Mouse (Mus musculus) heart, postnatal 14 days (tissue): ENCODE measurements around the gene Foxf1. TPM values are rescaled to one million over a fixed set of nuclear protein-coding genes. Genes with fewer than 3 reads are reported as not detected.

Source experiments
- DNase-seq, 2 experiments: peaks; one replicate each; pipeline ENCODE4 v3.0.0; 2021 to 2022
- intact Hi-C: fragments of 180-260 bp; cut with DNase I; formaldehyde crosslinking; loops from one replicate; pipeline ENCODE4 v1.15.1; 2025
- total RNA-seq, 2 experiments: library from RNA; stranded (reverse); gene quantifications; 2 replicates each; pipeline ENCODE4 v1.2.3; 2021

Foxf1 gene
- total RNA-seq, 2 experiments from 2014 or later, result 0.17 to 0.22 TPM

DNA sequence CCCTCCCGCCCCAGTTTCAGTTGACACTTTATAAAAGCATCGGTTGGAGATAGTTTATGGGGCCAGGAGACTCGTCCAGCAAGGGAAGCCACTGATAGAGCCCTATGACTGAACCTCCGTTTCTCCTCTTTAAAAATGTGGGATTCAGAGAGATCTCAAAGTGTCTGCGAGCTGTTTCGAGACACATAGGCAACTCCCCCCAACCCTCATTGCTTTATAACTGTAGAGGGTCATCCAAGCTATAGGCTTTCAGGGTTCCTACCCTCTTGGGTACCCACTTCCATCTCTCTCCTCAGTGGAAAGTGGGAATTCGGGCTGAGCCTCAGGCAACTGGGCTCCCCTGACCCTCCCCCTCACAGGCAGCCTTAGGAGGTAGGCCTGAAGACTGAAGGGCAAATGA lies 2.8 kb upstream of the Foxf1 start:
- no peak for DNase-seq
- intact Hi-C loops, result no loop called here

DNA sequence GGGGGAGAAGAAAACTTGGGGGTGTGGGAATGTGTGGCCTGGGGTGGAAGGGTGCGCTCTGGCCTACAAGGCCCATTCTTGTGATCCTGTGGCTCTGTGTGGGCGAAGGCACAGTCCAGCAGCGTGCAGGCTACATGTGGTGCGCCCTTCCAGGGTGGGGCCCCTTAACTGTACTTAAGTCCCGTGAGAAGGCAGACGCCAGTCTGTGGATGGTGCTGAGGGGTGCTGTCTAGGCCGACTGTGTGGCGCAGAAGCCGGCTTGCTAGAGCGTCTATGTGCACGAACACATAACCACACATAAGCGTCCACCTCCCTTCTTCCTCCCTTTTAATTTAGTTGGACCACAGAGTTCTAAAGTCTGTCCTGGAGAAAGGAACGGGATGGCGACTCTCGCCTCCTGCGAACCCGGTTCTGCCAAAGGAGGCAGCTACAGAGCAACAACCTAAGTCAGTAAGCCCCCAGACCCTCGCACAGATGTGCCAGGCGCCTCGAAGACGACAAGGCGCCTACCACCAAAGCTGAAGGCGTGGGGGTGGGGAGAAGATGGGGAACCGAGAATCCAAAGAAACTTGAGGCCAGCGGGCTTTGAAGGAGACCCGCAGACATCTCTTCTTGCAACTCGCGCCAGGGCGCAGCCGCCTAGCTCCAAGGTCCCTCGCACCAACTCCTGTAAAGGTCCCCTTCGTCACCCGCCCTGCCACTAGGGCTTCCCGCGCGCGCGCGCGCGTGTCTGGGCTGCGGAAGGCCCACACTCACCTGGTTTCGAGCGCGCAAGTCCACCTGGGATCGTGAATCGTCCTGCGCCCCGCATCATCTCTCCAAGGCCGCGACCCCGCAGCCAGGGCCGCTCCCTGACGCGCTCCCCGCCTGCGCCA lies 1.7 kb upstream of the Foxf1 start:
- DNase-seq, result no peak
- intact Hi-C loops, result no loop called here

DNA sequence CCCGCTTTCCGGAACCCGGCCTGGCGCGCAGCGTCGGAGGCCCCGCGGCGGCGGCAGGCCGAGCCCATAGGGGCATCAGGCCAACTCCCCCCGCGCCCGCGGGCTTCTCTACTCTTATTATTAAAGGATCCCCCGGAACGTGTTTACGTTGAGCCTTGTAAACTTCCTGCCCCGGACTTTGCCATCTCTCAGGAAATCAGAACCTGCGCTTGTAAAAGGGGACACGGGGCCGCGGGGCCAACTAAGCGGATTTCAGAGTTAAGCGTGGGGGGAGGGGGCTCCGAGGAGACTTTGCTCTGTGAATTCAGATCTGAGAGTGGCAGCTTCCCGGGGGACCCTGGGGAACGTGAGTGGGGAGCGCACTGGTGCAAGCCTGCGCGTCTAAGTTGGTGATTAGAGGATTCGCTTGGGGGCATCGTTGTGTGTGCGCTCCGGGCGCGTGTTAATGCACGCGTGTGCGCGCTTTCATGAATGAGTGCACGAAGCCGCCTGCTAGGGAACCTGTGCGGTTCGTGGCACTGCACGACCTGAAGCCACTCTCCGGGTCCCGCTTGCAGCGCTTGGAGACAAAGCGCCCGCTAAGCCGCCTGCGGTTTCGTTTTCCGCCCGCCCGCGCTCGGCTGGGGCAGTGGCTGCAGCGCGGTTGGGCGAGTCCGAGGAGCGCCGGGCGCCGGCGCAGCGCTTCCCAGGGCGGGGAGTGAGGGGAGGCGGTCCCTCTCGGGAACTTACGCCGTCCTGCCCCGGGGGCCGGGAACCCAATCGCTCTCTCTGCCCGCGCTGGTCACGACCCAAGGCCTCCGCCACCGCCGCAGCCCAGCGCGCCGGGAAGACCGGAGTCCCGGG lies 872 bp upstream of the Foxf1 start:
- intact Hi-C loops, result no loop called here
- peak; percentile 80 to 83 for DNase-seq

DNA sequence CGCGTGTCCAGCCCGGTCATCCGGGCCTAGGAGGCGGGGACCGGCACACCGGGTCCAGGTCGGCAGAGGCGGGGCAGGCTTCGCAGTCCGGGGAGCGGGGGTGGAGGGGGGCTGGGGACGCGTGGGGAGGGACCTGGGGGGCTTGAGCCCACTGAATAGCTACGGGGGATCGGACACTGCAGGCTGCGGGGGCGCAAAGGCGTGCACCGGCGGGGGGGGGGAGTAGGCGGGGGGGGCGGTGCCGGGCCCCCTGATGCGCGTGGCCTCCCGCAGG lies 313 bp upstream of the Foxf1 start:
- intact Hi-C loops, result no loop called here
- DNase-seq, result no peak

DNA sequence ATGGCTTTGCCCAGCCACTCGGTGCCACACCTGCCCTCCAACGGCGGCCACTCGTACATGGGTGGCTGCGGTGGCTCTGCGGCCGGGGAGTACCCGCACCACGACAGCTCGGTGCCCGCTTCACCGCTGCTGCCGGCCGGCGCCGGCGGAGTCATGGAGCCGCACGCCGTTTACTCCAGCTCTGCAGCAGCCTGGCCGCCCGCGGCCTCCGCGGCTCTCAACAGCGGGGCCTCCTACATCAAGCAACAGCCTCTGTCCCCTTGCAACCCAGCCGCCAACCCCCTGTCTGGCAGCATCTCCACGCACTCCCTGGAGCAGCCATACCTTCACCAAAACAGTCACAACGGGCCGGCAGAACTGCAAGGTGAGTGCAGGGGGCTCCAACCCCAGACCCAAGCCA lies 825 bp downstream of the Foxf1 start:
- intact Hi-C loops, result no loop called here
- no peak for DNase-seq

DNA sequence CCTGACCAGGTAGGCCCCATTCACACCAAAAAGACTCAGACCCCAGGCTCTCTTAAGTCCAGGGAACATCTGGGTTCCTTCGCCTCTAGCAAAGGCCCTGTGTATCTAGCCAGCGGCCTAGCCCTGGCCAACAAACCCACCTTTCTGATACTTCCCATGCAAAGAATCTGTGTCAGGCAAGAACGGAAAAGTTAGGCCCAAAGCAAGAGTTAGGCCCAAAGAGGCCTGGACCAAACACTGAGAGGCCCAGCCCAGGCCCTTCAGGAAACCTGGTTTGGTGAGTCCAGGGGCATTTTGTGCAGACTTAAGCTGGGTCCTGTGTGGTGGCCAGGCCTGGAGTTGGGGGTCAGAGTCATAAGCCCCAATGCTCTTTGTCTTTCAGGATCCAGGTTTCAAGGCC lies 1.4 kb downstream of the Foxf1 start:
- DNase-seq, result no peak
- intact Hi-C loops, result no loop called here

DNA sequence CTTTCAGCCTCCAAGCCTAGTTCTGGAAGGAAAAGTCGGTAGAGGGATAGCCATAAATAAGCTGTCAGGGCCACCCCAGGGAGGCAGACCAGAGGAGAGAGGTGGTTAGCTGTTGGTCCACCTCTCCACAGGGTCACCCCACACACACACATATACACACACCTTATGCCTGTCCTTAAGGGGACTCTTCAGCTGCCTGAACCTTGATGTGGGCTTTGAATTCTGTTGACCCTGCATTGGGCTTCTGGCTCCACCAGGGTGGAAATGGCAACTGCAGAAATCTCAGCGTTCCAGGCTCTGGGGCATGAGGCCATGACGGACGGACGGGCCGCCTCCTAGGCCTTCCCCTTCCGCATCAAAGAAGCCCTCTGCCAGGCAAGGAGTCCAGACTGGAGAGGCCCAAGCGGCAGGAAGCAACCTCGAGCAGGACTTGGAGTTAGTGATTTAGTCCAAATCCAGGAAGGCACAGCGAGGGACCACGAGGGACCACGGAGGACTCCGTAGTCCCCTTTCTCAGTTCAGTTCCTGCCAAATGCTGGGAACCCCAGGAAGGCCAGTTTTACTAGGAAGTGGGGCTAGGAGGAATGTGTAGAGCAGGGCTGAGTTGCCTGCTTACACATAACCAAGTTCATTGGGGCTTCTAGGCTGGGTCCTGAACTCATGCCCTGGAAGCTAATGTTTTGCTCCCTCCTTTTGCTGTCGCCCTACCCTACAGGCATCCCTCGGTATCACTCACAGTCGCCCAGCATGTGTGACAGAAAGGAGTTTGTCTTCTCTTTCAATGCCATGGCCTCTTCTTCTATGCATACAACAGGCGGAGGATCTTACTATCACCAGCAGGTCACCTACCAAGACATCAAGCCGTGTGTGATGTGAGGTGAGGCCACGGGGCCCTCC lies 2.1 kb downstream of the Foxf1 start:
- no peak for DNase-seq
- intact Hi-C loops, result no loop called here

DNA sequence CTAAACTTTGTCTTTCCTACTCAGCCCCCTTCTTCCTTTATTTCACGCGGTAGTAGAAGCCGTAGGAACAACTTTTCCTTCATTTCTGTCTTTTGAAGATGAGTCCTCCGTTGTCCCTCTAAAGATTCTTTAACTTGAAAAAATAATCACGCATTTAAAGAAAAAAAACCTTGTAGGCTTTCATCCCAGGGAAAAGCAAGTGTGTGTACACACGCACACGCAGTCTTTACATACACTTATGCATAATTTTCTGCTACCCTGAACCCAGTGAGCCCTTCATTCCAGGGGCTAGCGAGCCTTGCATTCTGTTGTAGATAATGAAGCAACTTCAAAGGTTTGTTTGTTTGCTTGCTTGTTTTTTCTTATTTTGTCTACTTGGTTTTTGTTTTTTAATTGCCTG lies 4.1 kb downstream of the Foxf1 start:
- intact Hi-C loops, result no loop called here
- DNase-seq, result no peak

DNA sequence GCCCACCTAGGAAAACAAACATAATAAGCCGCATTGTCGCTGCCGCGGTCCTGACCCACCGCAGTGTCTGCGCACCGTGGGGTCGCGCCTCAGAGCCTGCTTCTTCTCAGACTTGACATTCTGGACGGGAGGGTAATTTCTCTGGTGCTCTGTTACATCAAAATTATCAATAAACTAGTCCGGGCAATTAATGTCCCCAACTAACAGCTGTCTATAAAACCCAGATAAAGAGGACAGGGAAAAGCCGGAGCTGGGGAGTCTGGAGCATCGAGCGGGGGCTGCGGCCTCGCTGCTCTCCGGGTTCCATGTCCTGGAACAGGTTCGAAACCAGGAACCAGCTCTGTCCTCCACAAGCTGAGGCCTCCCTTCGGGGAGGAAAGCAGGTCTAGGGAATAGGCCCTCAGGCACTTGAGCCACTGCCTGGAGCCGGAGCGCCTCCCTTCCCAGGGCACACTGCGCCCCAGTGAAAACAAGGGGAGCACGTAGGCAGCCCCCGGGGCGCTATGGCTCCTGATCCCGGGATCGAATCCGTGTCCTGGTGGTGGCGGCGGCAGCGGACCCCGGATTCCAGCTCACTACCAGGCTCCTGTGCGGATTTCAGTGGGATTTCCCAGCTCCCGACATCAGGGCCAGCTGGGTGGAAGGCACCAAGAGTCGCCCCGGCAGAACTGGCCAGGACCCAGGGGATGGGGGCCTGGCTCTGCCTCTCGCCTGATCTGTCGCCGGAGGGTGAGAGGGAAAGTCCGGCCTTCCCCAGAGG lies 4.9 kb downstream of the Foxf1 start:
- intact Hi-C loops, result no loop called here

DNA sequence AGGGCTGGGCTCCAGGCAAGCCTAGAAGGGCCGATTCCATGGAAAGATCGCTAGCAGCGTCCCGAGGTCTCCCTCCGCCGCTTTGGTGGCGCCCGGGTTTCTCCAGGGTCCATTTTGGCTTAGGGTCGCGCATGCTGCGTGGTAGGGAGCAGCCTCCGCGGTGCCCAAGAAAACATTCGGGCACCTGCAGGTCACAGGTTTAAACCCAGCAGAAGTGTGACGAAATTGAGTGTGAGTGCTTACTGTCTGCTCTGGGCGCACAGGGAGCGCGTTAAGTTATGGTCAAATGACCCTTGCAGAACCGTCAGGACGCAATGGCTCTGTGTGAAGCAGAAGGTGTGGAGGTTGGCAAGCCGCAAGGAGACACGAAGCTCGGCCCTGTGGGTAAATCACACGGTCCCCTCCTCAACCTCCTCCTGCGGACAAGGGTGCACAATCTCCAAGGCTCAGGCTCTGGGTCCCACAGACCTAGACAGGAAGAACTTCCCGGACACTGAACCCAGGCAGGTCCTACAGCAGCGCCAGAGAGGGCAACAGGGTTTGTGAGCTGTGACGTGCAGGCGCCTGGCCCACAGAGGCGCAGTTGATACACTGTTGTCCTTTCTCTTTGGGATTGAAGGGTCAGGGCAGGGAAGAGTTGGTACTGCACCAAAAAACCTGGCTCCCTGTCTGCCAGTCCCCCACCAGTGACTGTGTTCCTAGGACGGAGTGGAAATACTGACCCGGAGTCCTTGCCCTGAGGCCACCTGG lies 5.6 kb downstream of the Foxf1 start:
- intact Hi-C loops, result loop anchor here (5.0 kb wide), 2 partner anchors 193 to 408 kb away; no protein-coding TSS in a partner anchor
- no peak for DNase-seq

More for the DNA sequence above, 4.9 kb downstream of the Foxf1 start:
- DNase-seq, result no peak

DNA sequence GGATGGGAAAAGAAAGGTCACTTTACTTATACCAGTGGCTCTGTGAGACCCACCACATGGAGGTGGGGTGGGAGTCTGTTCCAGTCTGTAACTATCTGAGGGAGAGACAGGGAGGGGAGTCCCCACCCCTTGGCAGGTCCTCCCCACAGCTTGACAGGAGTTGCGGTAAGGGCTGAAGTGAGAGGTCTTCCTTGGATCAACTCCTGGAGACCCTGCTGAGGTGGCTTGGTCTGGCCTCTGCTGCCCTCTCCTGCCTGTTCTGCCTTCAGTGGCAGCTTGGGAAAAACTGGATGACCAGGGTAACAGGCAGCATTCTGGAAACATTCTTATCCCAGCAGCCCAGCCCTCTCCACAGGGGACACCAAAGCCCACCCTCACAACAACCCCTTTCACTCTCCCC lies 6.5 kb downstream of the Foxf1 start:
- no peak for DNase-seq
- intact Hi-C loops, result loop anchor here (5.0 kb wide), 2 partner anchors 193 to 408 kb away; no protein-coding TSS in a partner anchor

DNA sequence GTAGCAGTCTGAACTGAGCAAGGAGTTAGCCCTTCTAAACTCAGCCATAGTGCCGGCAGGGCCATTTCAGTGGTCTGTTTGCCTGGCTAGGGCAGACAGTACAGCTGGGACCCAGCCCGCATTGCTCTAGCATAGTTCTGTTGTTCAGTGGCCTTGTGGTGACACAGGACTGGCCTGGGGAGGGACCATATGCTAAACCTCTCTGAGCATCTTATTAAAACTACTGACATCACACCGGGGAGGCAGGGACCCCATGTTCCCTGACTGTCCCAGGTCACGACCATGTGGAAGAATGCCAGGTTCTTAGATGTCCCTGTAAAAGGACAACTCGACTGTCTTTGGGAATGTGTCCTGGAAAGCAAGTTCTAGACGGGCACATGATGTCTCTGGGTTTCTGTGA lies 8.0 kb downstream of the Foxf1 start:
- DNase-seq, result no peak
- intact Hi-C loops, result loop anchor here (1.0 to 5.0 kb wide), 4 partner anchors 121 to 410 kb away; no protein-coding TSS in a partner anchor

DNA sequence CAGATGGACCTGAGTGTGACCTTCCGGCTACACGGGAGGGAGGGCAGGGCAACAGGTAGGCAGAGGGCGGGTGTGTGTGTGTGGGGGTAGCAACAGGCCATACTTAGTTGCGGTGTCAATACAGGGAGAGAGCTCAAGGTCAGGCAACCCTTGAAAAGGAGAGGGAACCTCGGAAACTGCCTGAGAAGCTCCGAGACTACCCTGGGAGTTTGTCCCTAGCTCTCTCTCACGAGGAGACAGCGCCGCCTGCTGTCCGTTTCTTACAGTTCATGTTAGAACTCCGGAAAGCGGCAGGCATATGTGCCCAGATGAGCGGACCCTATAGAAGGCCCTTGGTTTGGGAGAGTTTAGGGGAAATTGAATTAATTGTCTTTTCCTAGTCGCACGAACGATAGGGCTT lies 8.4 kb downstream of the Foxf1 start:
- intact Hi-C loops, result loop anchor here (1.0 to 5.0 kb wide), 4 partner anchors 122 to 410 kb away; no protein-coding TSS in a partner anchor
- peak; percentile 87 to 94 for DNase-seq

DNA sequence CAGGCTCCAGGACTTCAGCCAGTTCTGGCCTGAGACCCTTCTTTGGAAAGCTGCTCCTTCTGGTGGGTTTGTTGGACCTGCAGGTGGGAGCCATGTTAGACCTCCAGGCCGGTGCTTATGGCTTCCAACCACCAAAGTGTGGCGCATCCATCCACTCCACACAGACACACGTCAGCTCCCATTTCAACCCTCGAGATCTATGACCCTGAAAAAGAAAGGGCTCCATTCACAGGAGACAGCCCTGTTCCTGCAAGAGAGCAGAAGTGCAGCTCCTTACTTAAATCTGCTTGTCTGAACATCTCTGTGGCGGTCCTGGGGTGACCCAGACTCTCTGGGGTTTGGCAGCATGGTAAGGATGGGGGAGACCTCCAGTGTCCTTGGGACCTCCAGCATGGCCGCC lies 9.3 kb downstream of the Foxf1 start:
- DNase-seq, result no peak
- intact Hi-C loops, result loop anchor here (2.0 to 5.0 kb wide), 3 partner anchors 123 to 411 kb away; no protein-coding TSS in a partner anchor

DNA sequence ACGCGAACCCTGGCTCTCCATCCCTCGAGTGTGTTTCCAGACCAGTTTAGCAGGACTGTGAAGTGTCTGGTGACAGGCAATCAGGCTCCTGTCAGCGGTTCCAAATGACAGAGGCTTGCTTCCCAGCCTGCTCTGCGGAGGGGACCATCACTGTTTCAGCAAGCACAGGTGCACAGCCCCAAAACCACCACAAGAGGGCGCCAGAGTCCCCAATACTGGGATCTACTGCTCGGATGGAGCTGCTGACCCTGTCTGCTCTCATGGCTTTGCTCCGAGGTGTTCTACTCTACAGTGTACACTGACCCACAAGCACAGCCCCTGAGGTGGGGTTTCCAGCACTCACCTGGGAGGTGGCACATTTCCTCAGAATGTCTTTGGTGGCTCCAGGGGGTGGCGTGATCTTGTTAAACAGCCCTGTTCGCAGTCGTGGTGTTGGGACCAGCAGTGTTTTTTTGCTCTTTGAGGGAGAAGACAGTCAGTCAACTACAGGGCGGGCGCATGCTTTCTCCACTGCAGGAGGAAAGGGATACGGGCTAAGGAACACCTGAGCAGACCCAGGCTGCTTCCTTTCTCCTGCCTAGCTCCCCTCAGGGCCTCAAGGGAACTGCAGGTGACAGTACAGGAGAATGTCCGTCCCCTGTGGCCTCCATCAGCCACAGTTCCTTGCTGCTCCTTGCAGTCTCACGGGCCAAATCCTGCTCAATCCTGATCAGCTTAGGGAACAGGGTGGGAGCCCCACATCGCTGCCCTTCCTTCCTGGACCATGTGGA lies 20.0 kb downstream of the Foxf1 start:
- DNase-seq, result peak; percentile 76 to 90
- intact Hi-C loops, result loop anchor here (10.0 kb wide), 1 partner anchor 581 kb away; no protein-coding TSS in a partner anchor

DNA sequence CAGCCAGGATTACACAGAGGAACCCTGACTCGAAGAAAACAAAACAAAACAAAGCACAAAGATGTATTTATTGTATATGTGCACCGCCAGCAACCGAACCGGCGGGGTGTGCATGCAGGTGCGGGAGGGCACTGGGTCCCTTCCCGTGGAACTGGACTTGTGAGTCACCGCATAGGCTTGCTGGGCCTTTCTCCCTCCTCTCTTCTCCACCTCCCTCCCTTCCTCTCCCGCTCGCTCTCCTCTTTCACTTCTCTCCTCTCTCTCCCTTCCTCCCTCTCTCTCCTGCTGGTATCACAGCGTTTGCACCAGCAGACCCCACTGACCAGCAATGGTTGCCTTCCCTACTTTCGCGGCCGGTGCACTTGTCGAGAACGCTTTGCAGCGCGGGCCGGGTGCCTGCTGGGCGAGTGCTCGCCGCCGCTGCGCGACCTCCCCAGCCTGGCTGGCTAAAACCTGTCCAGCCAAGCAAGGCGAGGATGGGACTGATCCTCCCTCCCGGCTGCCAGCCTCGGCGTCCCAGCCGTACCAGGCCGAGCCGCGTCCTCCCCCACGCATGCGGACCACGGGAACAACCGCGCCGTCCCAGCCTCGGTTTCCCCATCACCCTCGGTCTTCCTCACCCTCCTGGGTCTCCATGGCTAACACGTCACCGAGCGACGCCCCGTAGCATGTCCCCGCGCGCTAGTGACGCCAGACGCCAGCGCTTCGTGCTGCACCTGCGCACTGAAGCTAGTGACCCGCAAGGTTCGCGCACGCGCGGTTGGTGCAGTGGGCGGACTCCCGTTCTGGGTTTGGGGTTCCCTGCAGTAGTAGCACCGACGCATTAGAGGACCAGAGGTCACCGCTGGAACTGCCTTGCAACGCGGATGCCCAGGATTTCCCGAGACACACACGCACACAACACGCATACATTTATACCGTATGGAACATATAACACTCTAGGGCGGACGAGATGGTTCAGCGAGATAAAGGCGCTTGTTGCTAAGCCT lies 23.8 kb downstream of the Foxf1 start, which contains the start of gene Mthfsd:
Gene Mthfsd, minus strand, starts transcription at position 725 of the 989 bp plus-strand sequence.
- intact Hi-C loops, result loop anchor here (10.0 kb wide), 1 partner anchor 577 kb away; no protein-coding TSS in a partner anchor

DNA sequence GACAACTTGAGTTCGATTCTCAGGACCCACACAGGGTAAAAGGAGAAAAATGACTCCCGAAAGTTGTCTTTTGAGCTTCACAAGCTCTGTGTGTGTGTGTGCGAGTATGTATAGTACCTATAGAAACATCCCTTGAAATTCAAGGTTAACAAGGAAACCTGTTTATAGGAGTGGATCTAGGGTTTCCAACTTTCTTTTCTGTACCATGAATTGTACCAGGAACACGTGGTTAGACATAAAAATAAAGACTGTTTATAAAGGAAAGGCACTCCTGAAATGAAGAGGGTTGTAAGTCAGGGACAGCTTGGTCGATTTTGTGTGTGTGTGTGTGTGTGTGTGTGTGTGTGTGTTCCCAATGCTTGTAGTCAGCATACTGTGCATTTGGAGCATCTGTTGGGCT lies 24.5 kb downstream of the Foxf1 start:
- intact Hi-C loops, result loop anchor here (10.0 kb wide), 1 partner anchor 576 kb away; no protein-coding TSS in a partner anchor

More for the DNA sequence above, 23.8 kb downstream of the Foxf1 start, which contains the start of gene Mthfsd:
- peak; percentile 99 for DNase-seq

More for the DNA sequence above, 24.5 kb downstream of the Foxf1 start:
- DNase-seq, result no peak
